Mouse (Mus musculus) hindbrain, embryonic 13.5 days (tissue): ENCODE results near the gene Trim10. TPM values are rescaled to one million over a fixed set of nuclear protein-coding genes. Genes with fewer than 3 reads are reported as not detected.

ENCODE experiments used
- polyA plus RNA-seq: library from polyadenylated mRNA; unstranded; fragments of >200 nt; fragmentation: Nextera tagmentation; extraction: Ambion mirVana; gene quantifications from 2 replicates; pipeline ENCODE4 v1.2.1, GENCODE M21; 2015

Gene Trim10
- polyA plus RNA-seq, 1 experiment from 2014 or later, result 1.3 TPM

Other genes starting within 250 kb of the Trim10 start
- gene H2-M9, start 226.9 kb upstream of the Trim10 start, polyA plus RNA-seq, result not detected in 2 replicates
- gene H2-M1, start 197.4 kb upstream of the Trim10 start, polyA plus RNA-seq, result not detected in 2 replicates
- not detected in 2 replicates for gene H2-M10.5, start 96.7 kb upstream of the Trim10 start, polyA plus RNA-seq
- not detected in 2 replicates for gene H2-M10.6, start 57.4 kb upstream of the Trim10 start, polyA plus RNA-seq
- gene Trim26, start 32.4 kb upstream of the Trim10 start, polyA plus RNA-seq, result 48.7 and 49.1 TPM in 2 replicates
- 0.40 and 0.52 TPM in 2 replicates for gene Trim15, start 2.4 kb upstream of the Trim10 start, polyA plus RNA-seq
- not detected in 2 replicates for gene Trim40, start 20.5 kb downstream of the Trim10 start, polyA plus RNA-seq
- gene Trim31, start 28.5 kb downstream of the Trim10 start, polyA plus RNA-seq, result not detected in 2 replicates
- 0.69 and 1.3 TPM in 2 replicates for gene Rnf39, start 73.3 kb downstream of the Trim10 start, polyA plus RNA-seq
- gene Ppp1r11, start 82.2 kb downstream of the Trim10 start, polyA plus RNA-seq, result 163 and 169 TPM in 2 replicates
- gene Znrd1, start 89.0 kb downstream of the Trim10 start, polyA plus RNA-seq, result 66.4 and 67.7 TPM in 2 replicates
- gene Znrd1as, start 89.0 kb downstream of the Trim10 start, polyA plus RNA-seq, result 5.7 and 6.3 TPM in 2 replicates
- gene 2410137M14Rik, start 111.7 kb downstream of the Trim10 start, polyA plus RNA-seq, result 0.47 TPM in 1 of 2 replicates, not detected in the other
- gene H2-M5, start 120.0 kb downstream of the Trim10 start, polyA plus RNA-seq, result 2.7 and 2.8 TPM in 2 replicates
- gene Zfp57, start 131.6 kb downstream of the Trim10 start, polyA plus RNA-seq, result 270 and 287 TPM in 2 replicates
- 1.3 and 2.1 TPM in 2 replicates for gene Mog, start 153.8 kb downstream of the Trim10 start, polyA plus RNA-seq
- 55.6 and 57.0 TPM in 2 replicates for gene Gabbr1, start 176.4 kb downstream of the Trim10 start, polyA plus RNA-seq
- gene Olfr90, start 218.9 kb downstream of the Trim10 start, polyA plus RNA-seq, result not detected in 2 replicates
- not detected in 2 replicates for gene Olfr91, start 228.7 kb downstream of the Trim10 start, polyA plus RNA-seq